Mouse (Mus musculus): ENCODE measurements around the gene Psors1c2.

The Psors1c2 gene

DNA sequence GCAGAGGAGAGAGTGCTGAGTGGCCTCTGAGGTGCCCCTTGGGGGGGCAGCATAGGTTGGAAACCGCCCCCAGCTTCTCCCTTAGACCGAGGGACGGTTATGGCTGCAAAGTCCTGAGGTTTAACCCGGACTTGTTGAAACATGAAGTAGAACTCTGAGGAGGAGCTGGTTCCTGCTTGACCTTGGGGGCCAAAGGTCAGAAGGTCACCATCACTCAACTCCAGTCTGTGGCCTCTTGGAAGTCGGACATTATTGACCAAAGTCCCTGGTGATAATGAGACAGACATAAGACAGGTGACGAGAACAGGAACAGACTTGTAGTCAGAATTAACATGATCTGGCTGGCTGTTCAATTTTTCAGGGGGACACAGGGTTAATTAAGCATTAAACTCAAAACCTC is 18.2 kb upstream of the Psors1c2 start:
- in situ Hi-C loops (cut with MboI; ENCODE audit: low pct_unique_long_range_greater_than_20kb in 1 of 2, low sequenced_read_pairs in 2 of 2, unreplicated experiment in 1 of 2), result loop anchor here in 1 of 2 experiments (25.0 kb wide), 1 partner anchor 1473 kb away; the partner anchor contains the start of genes 2410137M14Rik and H2-M5

GRCm38 (mm10) chr17:35515911-35516640 is 16.9 kb upstream of the Psors1c2 start:
- in situ Hi-C loops (cut with MboI; ENCODE audit: low pct_unique_long_range_greater_than_20kb in 1 of 2, low sequenced_read_pairs in 2 of 2, unreplicated experiment in 1 of 2), result loop anchor here in 1 of 2 experiments (25.0 kb wide), 1 partner anchor 1471 kb away; the partner anchor contains the start of genes 2410137M14Rik and H2-M5

GRCm38 (mm10) chr17:35516652-35517500 is 16.1 kb upstream of the Psors1c2 start, which contains the start of the genes Tcf19 and Cchcr1:
Gene Tcf19, minus strand, starts transcription at chr17:35516824.
Gene Cchcr1, plus strand, starts transcription at chr17:35517100.
- in situ Hi-C loops (cut with MboI; ENCODE audit: low pct_unique_long_range_greater_than_20kb in 1 of 2, low sequenced_read_pairs in 2 of 2, unreplicated experiment in 1 of 2), result loop anchor here in 1 of 2 experiments (25.0 kb wide), 1 partner anchor 1470 kb away; the partner anchor contains the start of genes 2410137M14Rik and H2-M5

DNA sequence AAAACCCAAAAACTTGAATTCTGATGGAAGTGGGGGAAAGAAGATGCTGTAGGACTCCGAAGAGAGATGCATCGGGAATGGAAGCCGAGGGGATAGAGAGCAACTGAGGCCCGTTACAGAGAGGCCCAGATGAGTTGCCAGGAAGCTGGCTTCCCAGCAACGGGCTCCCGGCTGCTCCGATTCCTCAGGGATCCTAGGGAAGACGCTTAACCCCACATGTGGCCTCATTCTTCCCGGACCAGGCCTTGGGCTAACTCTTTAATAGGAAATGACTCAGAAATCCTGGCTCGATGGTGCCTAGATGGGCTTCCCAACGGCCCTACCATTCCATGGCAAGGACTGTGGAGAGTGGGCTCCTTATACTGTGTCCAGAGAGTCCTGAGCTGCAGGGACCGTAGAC is 15.5 kb upstream of the Psors1c2 start:
- in situ Hi-C loops (cut with MboI; ENCODE audit: low pct_unique_long_range_greater_than_20kb in 1 of 2, low sequenced_read_pairs in 2 of 2, unreplicated experiment in 1 of 2), result loop anchor here in 1 of 2 experiments (25.0 kb wide), 1 partner anchor 1470 kb away; the partner anchor contains the start of genes 2410137M14Rik and H2-M5

- in situ Hi-C loops (cut with MboI; ENCODE audit: low pct_unique_long_range_greater_than_20kb in 1 of 2, low sequenced_read_pairs in 2 of 2, unreplicated experiment in 1 of 2), result loop anchor here in 1 of 2 experiments (25.0 kb wide), 1 partner anchor 1463 kb away; the partner anchor contains the start of genes 2410137M14Rik and H2-M5
Observed at GRCm38 (mm10) chr17:35524354-35524753, 8.6 kb upstream of the Psors1c2 start.

- in situ Hi-C loops (cut with MboI; ENCODE audit: low pct_unique_long_range_greater_than_20kb in 1 of 2, low sequenced_read_pairs in 2 of 2, unreplicated experiment in 1 of 2), result no loop called here
Observed at GRCm38 (mm10) chr17:35526644-35527043, 6.4 kb upstream of the Psors1c2 start.

- in situ Hi-C loops (cut with MboI; ENCODE audit: low pct_unique_long_range_greater_than_20kb in 1 of 2, low sequenced_read_pairs in 2 of 2, unreplicated experiment in 1 of 2), result no loop called here
Observed at GRCm38 (mm10) chr17:35532360-35532759, 641 bp upstream of the Psors1c2 start.

DNA sequence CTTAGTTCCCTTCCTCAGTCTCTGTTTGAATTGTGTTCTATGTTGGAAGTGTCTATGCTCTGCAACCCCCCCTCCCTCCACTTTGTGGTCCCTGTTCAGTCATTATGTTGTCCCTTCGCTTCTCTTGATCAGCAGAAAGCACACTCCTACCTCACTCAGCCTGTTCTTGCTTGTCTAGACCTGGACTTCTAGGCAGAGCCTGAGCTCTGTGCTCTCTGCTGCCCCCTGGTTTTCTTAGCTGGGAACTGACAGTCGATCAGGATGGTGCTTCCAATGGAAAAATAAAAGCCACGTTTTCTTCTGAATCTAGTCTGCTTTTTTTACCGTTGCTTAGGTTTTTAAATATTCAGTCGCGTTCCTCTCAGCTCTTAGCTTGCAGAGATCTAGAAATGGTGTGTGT is 1.3 kb downstream of the Psors1c2 start:
- in situ Hi-C loops (cut with MboI; ENCODE audit: low pct_unique_long_range_greater_than_20kb in 1 of 2, low sequenced_read_pairs in 2 of 2, unreplicated experiment in 1 of 2), result no loop called here

- in situ Hi-C loops (cut with MboI; ENCODE audit: low pct_unique_long_range_greater_than_20kb in 1 of 2, low sequenced_read_pairs in 2 of 2, unreplicated experiment in 1 of 2), result no loop called here
Observed at GRCm38 (mm10) chr17:35537421-35537820, 4.4 kb downstream of the Psors1c2 start.

DNA sequence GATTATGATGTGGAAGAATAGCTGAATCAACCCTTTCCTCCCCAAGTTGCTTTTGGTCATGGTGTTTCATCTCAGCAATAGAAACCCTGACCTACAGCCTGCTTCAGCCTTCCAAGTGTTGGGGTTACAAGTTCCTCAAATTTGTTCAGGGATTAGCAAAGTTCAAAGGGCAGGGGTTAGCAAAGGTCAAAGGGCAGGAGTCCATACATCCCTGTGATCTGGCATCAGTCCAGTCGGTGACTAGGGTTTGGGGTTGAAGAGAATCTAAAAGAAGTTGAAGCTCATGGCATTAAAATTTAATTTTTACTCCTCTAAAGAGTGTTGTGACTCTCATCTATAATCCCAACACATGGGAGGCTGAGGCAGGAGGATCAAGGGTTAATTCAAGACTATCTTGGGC is 5.5 kb downstream of the Psors1c2 start:
- in situ Hi-C loops (cut with MboI; ENCODE audit: low pct_unique_long_range_greater_than_20kb in 1 of 2, low sequenced_read_pairs in 2 of 2, unreplicated experiment in 1 of 2), result no loop called here

GRCm38 (mm10) chr17:35539540-35539939 is 6.5 kb downstream of the Psors1c2 start:
- in situ Hi-C loops (cut with MboI; ENCODE audit: low pct_unique_long_range_greater_than_20kb in 1 of 2, low sequenced_read_pairs in 2 of 2, unreplicated experiment in 1 of 2), result no loop called here

DNA sequence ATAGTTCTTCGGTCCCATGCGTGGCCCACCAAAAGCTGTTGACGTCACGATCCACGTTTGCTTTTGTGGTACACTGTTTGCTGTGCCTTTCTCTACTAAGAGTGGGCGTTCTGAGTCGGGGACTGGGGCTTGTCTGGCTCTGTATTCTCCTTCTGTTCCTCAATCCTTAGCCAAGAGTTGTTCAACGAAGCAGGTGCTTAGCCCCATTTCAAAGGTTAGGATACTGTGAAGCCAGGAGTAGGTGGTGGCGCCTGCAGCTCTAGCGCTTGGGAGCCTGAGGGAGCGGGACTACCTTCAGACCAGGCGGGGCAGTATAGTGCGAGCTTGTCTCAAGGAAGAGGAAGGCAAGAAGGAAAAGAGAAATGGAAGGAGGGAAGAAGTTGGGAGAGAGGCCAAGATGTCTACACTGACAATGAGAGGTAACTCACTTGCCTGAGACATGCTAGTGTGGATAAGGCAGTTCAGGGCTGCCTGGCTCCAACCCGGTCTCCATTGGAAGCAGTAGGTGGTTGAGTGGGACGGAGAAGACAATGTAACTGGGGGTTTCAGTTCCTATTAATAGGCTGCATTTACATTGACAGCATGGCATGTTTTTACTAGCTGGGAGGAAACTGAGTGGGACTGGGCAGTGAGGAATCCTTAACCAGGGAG is 9.9 kb downstream of the Psors1c2 start:
- in situ Hi-C loops (cut with MboI; ENCODE audit: low pct_unique_long_range_greater_than_20kb in 1 of 2, low sequenced_read_pairs in 2 of 2, unreplicated experiment in 1 of 2), result no loop called here

- in situ Hi-C loops (cut with MboI; ENCODE audit: low pct_unique_long_range_greater_than_20kb in 1 of 2, low sequenced_read_pairs in 2 of 2, unreplicated experiment in 1 of 2), result no loop called here
Observed at GRCm38 (mm10) chr17:35543412-35543861, 10.4 kb downstream of the Psors1c2 start.

GRCm38 (mm10) chr17:35544001-35544400 is 11.0 kb downstream of the Psors1c2 start:
- in situ Hi-C loops (cut with MboI; ENCODE audit: low pct_unique_long_range_greater_than_20kb in 1 of 2, low sequenced_read_pairs in 2 of 2, unreplicated experiment in 1 of 2), result no loop called here

DNA sequence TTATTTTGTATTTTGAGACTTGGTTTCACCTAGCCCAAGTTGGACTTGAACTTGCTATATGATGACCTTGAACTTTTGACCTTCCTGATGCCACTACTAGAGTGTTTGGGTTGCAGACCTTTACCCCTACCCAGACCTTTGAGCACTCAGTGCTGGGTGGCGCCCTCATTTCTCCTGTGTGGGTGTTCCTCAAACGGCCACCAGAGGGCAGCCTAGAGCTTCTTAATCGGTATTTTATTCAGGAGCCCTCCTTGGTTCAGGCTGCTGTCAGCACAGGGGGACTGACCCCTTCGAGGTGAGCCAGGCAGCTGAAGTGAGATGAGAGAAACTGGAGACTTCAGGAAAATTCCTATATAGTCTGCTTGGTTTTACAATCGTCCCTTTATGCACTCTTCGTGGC is 11.7 kb downstream of the Psors1c2 start:
- in situ Hi-C loops (cut with MboI; ENCODE audit: low pct_unique_long_range_greater_than_20kb in 1 of 2, low sequenced_read_pairs in 2 of 2, unreplicated experiment in 1 of 2), result no loop called here

DNA sequence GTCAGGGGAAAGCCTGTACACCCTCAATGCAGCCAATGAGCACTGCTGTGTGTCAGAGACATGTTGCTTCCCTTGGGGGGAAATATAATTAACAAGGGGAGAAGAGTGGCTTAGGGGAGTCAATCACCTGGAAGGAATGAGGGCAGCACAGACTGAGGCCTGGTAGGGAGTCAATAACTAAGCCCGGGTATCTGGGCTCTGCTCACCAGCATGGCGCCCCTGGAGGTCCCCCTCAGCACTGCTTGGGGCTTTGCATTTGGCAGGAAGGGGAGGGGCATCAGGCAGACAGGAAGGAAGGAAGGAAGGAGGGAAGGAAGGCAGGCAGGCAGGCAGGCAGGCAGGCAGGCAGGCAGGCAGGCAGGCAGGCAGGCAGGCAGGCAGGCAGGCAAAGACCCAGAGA is 14.5 kb downstream of the Psors1c2 start:
- in situ Hi-C loops (cut with MboI; ENCODE audit: low pct_unique_long_range_greater_than_20kb in 1 of 2, low sequenced_read_pairs in 2 of 2, unreplicated experiment in 1 of 2), result no loop called here

- in situ Hi-C loops (cut with MboI; ENCODE audit: low pct_unique_long_range_greater_than_20kb in 1 of 2, low sequenced_read_pairs in 2 of 2, unreplicated experiment in 1 of 2), result no loop called here
Observed at GRCm38 (mm10) chr17:35548636-35549035, 15.6 kb downstream of the Psors1c2 start.

DNA sequence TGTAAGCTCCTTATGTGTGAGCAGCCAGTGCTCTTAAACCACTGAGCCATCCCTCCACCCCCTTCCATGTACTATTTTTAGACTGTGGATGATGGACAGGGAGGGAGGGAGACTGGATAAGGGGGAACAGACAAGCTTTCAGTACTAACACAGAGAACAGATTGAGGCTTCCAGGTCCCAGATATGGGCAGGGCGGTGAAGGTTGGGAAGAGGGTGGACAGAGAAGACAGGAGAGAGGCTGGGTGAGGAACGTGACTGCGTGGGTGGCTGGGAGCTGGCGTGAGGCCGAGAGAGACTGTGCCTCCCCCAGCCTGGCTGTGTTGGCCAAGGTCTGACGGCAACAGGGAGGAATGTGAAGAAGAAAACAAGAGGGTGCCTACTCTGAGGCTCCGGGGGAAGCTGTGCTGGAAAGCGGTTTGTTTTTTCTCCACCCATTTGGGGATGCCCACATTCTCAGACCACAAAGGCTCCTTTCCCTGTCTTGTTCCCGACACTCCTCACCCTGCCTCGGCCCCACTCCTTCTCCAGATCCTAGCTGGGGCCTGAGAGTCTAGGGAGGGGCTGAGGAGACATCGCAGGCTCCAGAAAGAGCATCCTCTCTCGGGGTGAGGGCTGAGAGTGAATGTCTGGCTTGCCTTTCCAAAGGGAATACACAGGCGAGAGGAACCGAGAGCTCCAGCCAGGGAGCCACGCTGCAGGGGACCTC is 16.6 kb downstream of the Psors1c2 start:
- in situ Hi-C loops (cut with MboI; ENCODE audit: low pct_unique_long_range_greater_than_20kb in 1 of 2, low sequenced_read_pairs in 2 of 2, unreplicated experiment in 1 of 2), result no loop called here
